Mouse (Mus musculus): ENCODE measurements around the gene Krt82. TPM values are rescaled to one million over a fixed set of nuclear protein-coding genes. Genes with fewer than 3 reads are reported as not detected.

Gene Krt82
- not detected for polyA plus RNA-seq (2017; shearing (Covaris generic))

DNA sequence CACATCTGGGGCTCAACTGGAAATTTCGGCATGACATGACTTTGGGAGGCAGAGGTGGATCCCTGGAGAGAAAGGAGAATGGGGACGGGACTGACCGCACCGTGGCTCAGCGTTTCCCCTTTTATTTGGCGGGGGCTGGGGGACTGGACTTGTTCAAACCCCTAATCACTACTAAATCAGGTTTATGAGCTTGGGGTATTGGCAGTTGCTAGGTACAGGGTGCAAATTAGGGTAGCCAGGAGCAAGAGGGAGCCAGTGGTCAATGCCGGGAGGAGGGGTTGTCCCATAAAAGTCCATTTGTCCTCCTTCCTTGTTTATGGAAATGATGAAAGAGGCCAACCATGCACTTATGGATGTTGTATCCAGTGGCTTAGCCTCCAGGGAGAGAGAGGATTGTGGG, at the start of gene Krt82:
TSS of gene Krt82 (minus strand) at position 101 of the 400 bp plus-strand sequence.

DNA sequence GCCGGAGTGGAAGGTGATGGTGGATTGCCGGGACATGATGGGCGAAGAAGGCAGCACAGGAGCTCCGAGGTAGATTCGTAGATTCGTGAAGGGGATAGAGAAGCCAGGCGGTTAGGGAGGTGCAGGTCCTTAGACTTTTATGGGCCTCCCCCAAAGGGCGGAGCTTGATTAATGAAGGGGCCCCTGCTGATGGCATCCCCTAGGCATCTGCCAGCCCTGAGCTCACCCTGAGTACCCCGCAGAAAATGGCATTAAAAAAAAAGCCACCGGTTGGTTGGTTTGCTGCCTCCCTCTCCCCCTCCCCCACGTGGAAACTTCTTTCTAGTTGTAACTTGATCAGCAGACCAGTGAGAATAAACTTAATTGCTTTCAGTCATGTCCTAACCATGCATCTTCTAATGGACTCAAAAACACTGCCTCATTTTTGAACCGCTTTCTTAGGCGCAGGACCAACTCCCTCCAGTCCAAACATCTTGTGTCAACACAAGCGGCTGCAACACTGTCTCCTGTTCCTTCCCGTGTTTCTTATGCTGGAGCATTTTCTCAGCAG, 23.4 kb upstream of the Krt82 start, which contains the start of gene Krt75:
TSS of gene Krt75 (minus strand) at position 109 of the 550 bp plus-strand sequence.

DNA sequence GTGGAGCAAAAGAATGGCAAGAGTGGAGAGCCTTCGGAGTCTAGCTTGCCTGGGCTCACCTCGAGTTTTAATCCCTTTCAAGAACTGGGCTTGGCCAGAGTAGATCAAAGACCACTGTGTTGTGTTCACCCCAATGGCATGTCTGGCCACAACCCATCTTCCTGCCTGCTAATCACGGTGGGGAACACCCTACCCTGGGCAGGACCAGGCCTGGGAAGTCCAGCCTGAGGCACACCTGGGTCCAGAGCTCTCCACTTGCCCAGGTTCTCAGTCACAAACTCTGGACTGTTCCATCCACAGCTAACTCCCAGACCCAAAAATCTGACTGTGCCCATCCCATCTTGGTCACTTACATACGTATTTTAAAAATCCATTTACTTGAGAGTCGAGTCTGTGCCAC, 12.4 kb upstream of the Krt82 start, which contains the start of gene Krt90:
TSS of gene Krt90 (minus strand) at position 101 of the 400 bp plus-strand sequence.

DNA sequence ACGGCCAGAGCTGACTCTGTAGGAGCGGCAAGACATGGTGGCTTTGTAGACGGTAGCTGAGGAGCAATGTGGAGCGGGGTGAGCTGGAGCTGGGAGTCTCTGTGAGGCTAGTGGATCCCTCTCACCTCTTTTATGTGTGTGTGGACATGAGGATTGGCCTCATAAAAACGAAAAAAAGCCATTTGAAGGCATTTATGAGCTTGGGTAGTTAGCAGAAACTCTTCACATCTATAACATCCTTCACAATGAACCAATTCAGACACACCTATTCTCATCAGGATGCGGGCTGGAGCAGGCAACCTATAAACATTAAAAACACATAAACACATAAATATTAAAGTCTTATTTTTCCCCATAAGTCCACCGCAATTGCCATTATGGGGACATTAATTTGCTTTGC, 17.7 kb downstream of the Krt82 start, which contains the start of gene Krt84:
TSS of gene Krt84 (minus strand) at position 101 of the 400 bp plus-strand sequence.

DNA sequence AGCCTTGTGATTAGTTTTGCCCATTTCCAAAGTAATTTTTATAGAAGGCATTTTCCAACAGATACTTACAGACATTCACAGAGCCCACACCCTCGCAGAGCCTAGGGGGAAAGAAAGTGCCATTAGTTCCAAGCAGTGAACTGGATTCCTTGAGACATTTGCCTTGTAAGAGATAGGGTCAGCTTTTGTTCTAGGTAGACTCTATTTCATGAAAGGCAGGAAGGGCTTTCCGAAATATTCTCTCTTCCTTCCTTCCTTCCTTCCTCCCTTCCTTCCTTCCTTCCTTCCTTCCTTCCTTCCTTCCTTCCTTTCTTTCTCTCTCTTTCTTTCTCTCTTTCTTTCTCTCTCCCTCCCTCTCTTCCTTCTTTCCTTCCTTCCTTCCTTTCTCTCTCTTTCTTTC, 33.3 kb downstream of the Krt82 start, which contains the start of gene Gm49425:
TSS of gene Gm49425 (minus strand) at position 101 of the 400 bp plus-strand sequence.

DNA sequence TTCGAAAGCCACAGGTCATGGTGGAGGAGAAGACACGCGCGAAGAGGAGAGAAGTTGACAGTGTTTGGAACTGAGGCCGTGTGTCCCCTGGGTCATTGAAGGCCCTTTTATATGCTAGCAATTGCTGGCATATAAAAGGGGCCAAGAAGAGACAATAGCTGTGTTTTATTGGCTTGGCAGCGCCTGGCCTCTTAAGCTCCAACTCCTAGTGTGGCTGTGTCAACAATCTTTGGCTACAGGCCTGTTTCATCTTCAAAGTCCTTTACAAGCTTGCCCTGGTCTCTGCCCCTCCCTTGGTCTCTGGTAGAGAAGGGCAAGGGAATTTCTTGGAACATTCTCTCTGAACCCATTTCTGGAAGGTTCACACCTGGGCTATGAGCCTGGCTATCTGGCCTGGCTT, 59.0 kb downstream of the Krt82 start, which contains the start of gene Krt83:
TSS of gene Krt83 (minus strand) at position 82 of the 400 bp plus-strand sequence.

Other genes starting within 250 kb of the Krt82 start
- gene Krt80, start 180.5 kb downstream of the Krt82 start, polyA plus RNA-seq (2017; shearing (Covaris generic)): 0.46 TPM
- 0.21 TPM for gene Krt7, start 139.6 kb downstream of the Krt82 start, polyA plus RNA-seq (2017; shearing (Covaris generic))
- gene Krt87, start 111.9 kb downstream of the Krt82 start, polyA plus RNA-seq (2017; shearing (Covaris generic)): not detected
- gene Krt88, start 102.9 kb downstream of the Krt82 start, polyA plus RNA-seq (2017; shearing (Covaris generic)): not detected
- gene Krt81, start 86.9 kb downstream of the Krt82 start, polyA plus RNA-seq (2017; shearing (Covaris generic)): not detected
- not detected for gene Krt86, start 77.2 kb downstream of the Krt82 start, polyA plus RNA-seq (2017; shearing (Covaris generic))
- 21.6 TPM for gene Krt83, start 59.2 kb downstream of the Krt82 start, polyA plus RNA-seq (2017; shearing (Covaris generic))
- not detected for gene Gm49425, start 33.4 kb downstream of the Krt82 start, polyA plus RNA-seq (2017; shearing (Covaris generic))
- not detected for gene Krt84, start 17.8 kb downstream of the Krt82 start, polyA plus RNA-seq (2017; shearing (Covaris generic))
- not detected for gene Krt90, start 12.3 kb upstream of the Krt82 start, polyA plus RNA-seq (2017; shearing (Covaris generic))
- 0.61 TPM for gene Krt75, start 23.2 kb upstream of the Krt82 start, polyA plus RNA-seq (2017; shearing (Covaris generic))
- not detected for gene Gm5414, start 77.5 kb upstream of the Krt82 start, polyA plus RNA-seq (2017; shearing (Covaris generic))
- not detected for gene Gm5478, start 96.7 kb upstream of the Krt82 start, polyA plus RNA-seq (2017; shearing (Covaris generic))
- gene Krt6b, start 129.6 kb upstream of the Krt82 start, polyA plus RNA-seq (2017; shearing (Covaris generic)): not detected
- not detected for gene Krt6a, start 143.6 kb upstream of the Krt82 start, polyA plus RNA-seq (2017; shearing (Covaris generic))
- gene Krt5, start 162.2 kb upstream of the Krt82 start, polyA plus RNA-seq (2017; shearing (Covaris generic)): not detected
- not detected for gene Krt71, start 192.4 kb upstream of the Krt82 start, polyA plus RNA-seq (2017; shearing (Covaris generic))
- not detected for gene Krt72, start 235.8 kb upstream of the Krt82 start, polyA plus RNA-seq (2017; shearing (Covaris generic))